ENCODE assay signal across 14 mouse cellular contexts in genomic region chr10:109309286-109309685, GRCm38 (mm10).
"Had no signal": no experiment of that assay in that cellular context is flagged by ENCODE, and none has a peak within 500 bp of the region (broad histone marks: within the 10 kb centered on the region; RNA-seq: fewer than 3 reads in every experiment).

No protein-coding gene starts in this region.

- H3K9me3 ChIP-seq: midbrain, embryonic 10.5 days; midbrain, embryonic 12.5 days; neural tube, embryonic 12.5 days; stomach, embryonic 15.5 days had no signal

- H3K36me3 ChIP-seq: midbrain, embryonic 10.5 days; midbrain, embryonic 12.5 days; neural tube, embryonic 12.5 days; stomach, embryonic 15.5 days had no signal

- DNase-seq: lung, adult 18-20 months; lung, embryonic 14.5 days; lung, postnatal 10 days; lung, postnatal 4 days; midbrain, embryonic 14.5 days; right cerebral cortex, postnatal 14 days; thymus, adult 2 months; thymus, postnatal 25 days; thymus, postnatal 4 days had no signal

- H3K27me3 ChIP-seq: midbrain, embryonic 12.5 days; neural tube, embryonic 12.5 days; stomach, embryonic 15.5 days had no signal

- H3K4me3 ChIP-seq: midbrain, embryonic 10.5 days; midbrain, embryonic 12.5 days; neural tube, embryonic 12.5 days; stomach, embryonic 15.5 days had no signal

- H3K4me1 ChIP-seq: midbrain, embryonic 10.5 days; midbrain, embryonic 12.5 days; neural tube, embryonic 12.5 days; stomach, embryonic 15.5 days had no signal

- H3K4me2 ChIP-seq: lung, embryonic 14.5 days; midbrain, embryonic 12.5 days; neural tube, embryonic 12.5 days; stomach, embryonic 15.5 days had no signal

- H3K9ac ChIP-seq: lung, embryonic 14.5 days; midbrain, embryonic 12.5 days; neural tube, embryonic 12.5 days; stomach, embryonic 15.5 days had no signal

- H3K27ac ChIP-seq: midbrain, embryonic 10.5 days; midbrain, embryonic 12.5 days; neural tube, embryonic 12.5 days; stomach, embryonic 15.5 days; stomach, postnatal 0 days had no signal
